Mouse (Mus musculus) myocyte (in vitro differentiated cells): ENCODE data around the gene Prcc.

Source experiments
- MAX ChIP-seq: IDR thresholded peaks from one replicate; pipeline ENCODE4 v1.6.1; 2011; ENCODE audit warnings: low read depth, mild to moderate bottlenecking, control low read depth
- MYOD1 ChIP-seq, 3 experiments: IDR thresholded peaks; one replicate each; pipeline ENCODE4 v1.6.1; 2011; ENCODE audit warnings: control low read depth in 2 of 3, low read depth in 2 of 3, mild to moderate bottlenecking in 2 of 3, moderate library complexity in 1 of 3; ENCODE audit not compliant: insufficient read length in 2 of 3, control insufficient read depth in 1 of 3
- POLR2A ChIP-seq: IDR thresholded peaks from one replicate; pipeline ENCODE4 v1.6.1; 2011; ENCODE audit warnings: low read depth, mild to moderate bottlenecking, control low read depth, moderate library complexity; ENCODE audit not compliant: insufficient read length
- POLR2AphosphoS2 ChIP-seq: IDR thresholded peaks from one replicate; pipeline ENCODE4 v1.6.1; 2011; ENCODE audit warnings: low read depth, control low read depth; ENCODE audit not compliant: insufficient read length
- USF1 ChIP-seq: IDR thresholded peaks from one replicate; pipeline ENCODE4 v1.6.1; 2011; ENCODE audit warnings: low read depth, mild to moderate bottlenecking, control low read depth, moderate library complexity

DNA sequence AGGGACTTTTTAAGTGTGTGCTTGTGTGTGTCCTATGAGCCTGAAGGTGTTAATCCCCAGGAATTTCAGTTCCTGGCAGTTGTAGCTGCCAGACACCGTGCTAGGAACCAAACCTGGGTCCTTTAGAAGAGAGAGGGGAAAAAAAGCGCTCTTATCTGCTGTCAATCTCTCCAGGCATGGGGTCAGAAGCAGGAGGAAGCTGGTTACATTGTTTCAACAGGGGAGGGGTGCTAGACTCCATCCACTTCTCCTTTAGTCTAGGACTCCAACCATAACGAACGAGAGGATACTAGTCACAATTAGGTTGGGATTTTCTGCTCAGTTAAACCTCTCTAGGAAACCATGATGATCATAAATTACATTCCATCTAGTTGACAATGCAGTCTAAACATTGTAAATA, 57.0 kb downstream of the Prcc start:
- TF ChIP-seq POLR2A, result no peak
- TF ChIP-seq MAX, result no peak
- no peak for TF ChIP-seq USF1
- no peak for TF ChIP-seq POLR2AphosphoS2
- TF ChIP-seq MYOD1 (IDR thresholded peaks at IDR 0.05; ENCODE audit: control insufficient read depth in 1 of 3, insufficient read length in 2 of 3, low read depth in 2 of 3), result no peak
